Comparison of ENCODE assay signal across 7 mouse cellular contexts in the genomic region with DNA sequence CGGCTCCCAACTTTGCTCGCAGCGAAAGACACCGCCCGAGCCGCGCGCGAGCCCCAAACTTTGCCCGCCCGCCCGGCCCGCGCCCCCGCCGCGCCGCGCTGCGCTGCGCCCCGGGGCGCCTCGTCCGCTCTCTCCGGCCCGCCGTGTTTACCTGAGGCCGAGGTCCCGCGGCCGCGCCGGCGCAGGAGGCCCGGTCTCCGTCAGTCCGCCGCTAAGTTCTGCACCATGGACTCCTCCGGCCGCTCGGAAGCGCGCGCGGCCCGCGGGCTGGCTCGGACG. TPM values are rescaled to one million over a fixed set of nuclear protein-coding genes. Genes with fewer than 3 reads are reported as not detected.
DNase-seq lines count a peak whose midpoint lies in the region; ATAC-seq and TF ChIP-seq lines count a peak whose summit lies in the region.

No protein-coding gene starts in this region.

- H3K27ac ChIP-seq in lung, postnatal 0 days (ENCODE audit: low read length), result peak overlapping the region; percentile 100
- H3K27ac ChIP-seq in forebrain, embryonic 11.5 days (ENCODE audit: low read depth, low read length), result peak overlapping the region; percentile 97
- H3K27ac ChIP-seq in limb, embryonic 11.5 days (replicated peaks; ENCODE audit: low read depth, low read length), result peak overlapping the region; percentile 100
- peak overlapping the region; percentile 94 for H3K27ac ChIP-seq in small intestine, adult 2 months (ENCODE audit: insufficient read depth, low read depth, low read length)

- H3K27me3 ChIP-seq in lung, postnatal 0 days (replicated peaks; ENCODE audit: insufficient read depth, low read length), result no peaks in the 10 kb centered on the region
- no peaks in the 10 kb centered on the region for H3K27me3 ChIP-seq in forebrain, embryonic 11.5 days (ENCODE audit: control insufficient read depth, insufficient read depth, low read length)
- H3K27me3 ChIP-seq in limb, embryonic 11.5 days (ENCODE audit: control insufficient read depth, insufficient read depth, low read length), result no peaks in the 10 kb centered on the region
- H3K27me3 ChIP-seq in small intestine, adult 2 months (ENCODE audit: control insufficient read depth, insufficient read depth, low read length), result no peaks in the 10 kb centered on the region

- H3K4me1 ChIP-seq in lung, postnatal 0 days (ENCODE audit: insufficient read depth, low read depth, low read length), result peaks cover 6% of the 10 kb centered on the region; the same call in 1 of the 2 replicates
- H3K4me1 ChIP-seq in forebrain, embryonic 11.5 days (replicated peaks; ENCODE audit: control insufficient read depth, insufficient read depth, low read length), result no peaks in the 10 kb centered on the region
- peaks cover 3% of the 10 kb centered on the region; the same call in 1 of the 2 replicates for H3K4me1 ChIP-seq in limb, embryonic 11.5 days (ENCODE audit: control insufficient read depth, insufficient read depth, low read length)
- peaks cover 6% of the 10 kb centered on the region; the same call in 1 of the 2 replicates for H3K4me1 ChIP-seq in small intestine, adult 2 months (ENCODE audit: control insufficient read depth, insufficient read depth, insufficient read length, low read length)

- H3K36me3 ChIP-seq in lung, postnatal 0 days (ENCODE audit: insufficient read depth, low read length), result no peaks in the 10 kb centered on the region
- no peaks in the 10 kb centered on the region for H3K36me3 ChIP-seq in forebrain, embryonic 11.5 days (ENCODE audit: control insufficient read depth, insufficient read depth, low read length)
- no peaks in the 10 kb centered on the region for H3K36me3 ChIP-seq in limb, embryonic 11.5 days (ENCODE audit: control insufficient read depth, insufficient read depth, low read length)
- no peaks in the 10 kb centered on the region for H3K36me3 ChIP-seq in small intestine, adult 2 months (ENCODE audit: control insufficient read depth, insufficient read depth, low read length)

- no peaks in the 10 kb centered on the region for H3K9me3 ChIP-seq in lung, postnatal 0 days (ENCODE audit: low read length)
- H3K9me3 ChIP-seq in forebrain, embryonic 11.5 days (ENCODE audit: control insufficient read depth, low read length), result no peaks in the 10 kb centered on the region
- H3K9me3 ChIP-seq in limb, embryonic 11.5 days (ENCODE audit: control insufficient read depth, low read length), result no peaks in the 10 kb centered on the region

- WGBS in lung, postnatal 0 days, result under 1% methylated on average over 19 of the region's 50 CpGs
- WGBS in forebrain, embryonic 11.5 days, result under 1% methylated on average over 37 of the region's 50 CpGs
- 0% methylated on average over 9 of the region's 50 CpGs for WGBS in limb, embryonic 11.5 days
- 2% methylated on average over 44 of the region's 50 CpGs for WGBS in small intestine, adult 2 months

- no peak for TF ChIP-seq EP300 in lung, postnatal 0 days (IDR thresholded peaks at IDR 0.05)

- no peak for TF ChIP-seq POLR2A in small intestine, adult 2 months (IDR thresholded peaks at IDR 0.05; ENCODE audit: low read depth, low read length)

- peak overlapping the region; percentile 96 for H3K9ac ChIP-seq in lung, postnatal 0 days (replicated peaks; ENCODE audit: low read depth)
- peak overlapping the region; percentile 94 for H3K9ac ChIP-seq in forebrain, embryonic 11.5 days (ENCODE audit: low read length)
- peak overlapping the region; percentile 97 for H3K9ac ChIP-seq in limb, embryonic 11.5 days (ENCODE audit: low read length)

- peak overlapping the region; percentile 94 for H3K4me3 ChIP-seq in lung, postnatal 0 days (ENCODE audit: low read depth, low read length)
- peak overlapping the region; percentile 93 for H3K4me3 ChIP-seq in forebrain, embryonic 11.5 days (ENCODE audit: low read depth, low read length)
- H3K4me3 ChIP-seq in limb, embryonic 11.5 days (ENCODE audit: low read depth, low read length), result peak overlapping the region; percentile 90
- H3K4me3 ChIP-seq in small intestine, adult 2 months (ENCODE audit: low read depth, low read length), result peak overlapping the region; percentile 96

- peak overlapping the region; percentile 64 for H3K4me2 ChIP-seq in lung, postnatal 0 days (replicated peaks; ENCODE audit: low read depth, low read length)
- peak overlapping the region; percentile 67 for H3K4me2 ChIP-seq in forebrain, embryonic 11.5 days (ENCODE audit: low read depth, low read length, severe bottlenecking)
- peak overlapping the region; percentile 56 for H3K4me2 ChIP-seq in limb, embryonic 11.5 days (ENCODE audit: low read depth, severe bottlenecking)

- no peak for ATAC-seq in lung, postnatal 0 days
- no peak for ATAC-seq in forebrain, embryonic 11.5 days (replicated peaks; ENCODE audit: low FRiP score)
- no peak for ATAC-seq in limb, embryonic 11.5 days (ENCODE audit: insufficient number of reproducible peaks, low FRiP score, low TSS enrichment, low read depth)

- DNase-seq in lung, postnatal 0 days (ENCODE audit: low spot score), result no peak
- no peak for DNase-seq in lung, adult 18-20 months
- DNase-seq in forebrain, embryonic 11.5 days (ENCODE audit: low spot score), result no peak
- DNase-seq in limb, embryonic 11.5 days (ENCODE audit: low spot score), result no peak
- DNase-seq in right cerebral cortex, adult 18-20 months, result no peak
- DNase-seq in ovary, postnatal 14 days (ENCODE audit: low spot score), result no peak

- no peak for TF ChIP-seq CTCF in lung, postnatal 0 days (IDR thresholded peaks at IDR 0.05)
- no peak for TF ChIP-seq CTCF in small intestine, adult 2 months (IDR thresholded peaks at IDR 0.05; ENCODE audit: extremely low read depth, insufficient read length, insufficient replicate concordance, low read depth, low read length)

RNA-seq across cellular contexts. Expression of a gene that starts 0.3 kb away (rescaled TPM):
- polyA plus RNA-seq in lung, postnatal 0 days (2015; fragmentation: Nextera tagmentation; extraction: Ambion mirVana), result 59.9 and 65.6 TPM in 2 replicates
- polyA plus RNA-seq in forebrain, embryonic 11.5 days (2014; fragmentation: Nextera tagmentation; extraction: Ambion mirVana), result 105 and 113 TPM in 2 replicates
- 138 and 149 TPM in 2 replicates for polyA plus RNA-seq in limb, embryonic 11.5 days (2014; fragmentation: Nextera tagmentation; extraction: Ambion mirVana)
- polyA plus RNA-seq in small intestine, adult 2 months (2012; rRNA removed), result 5.8 and 14.2 TPM in 2 replicates
